Mouse (Mus musculus): Measurements from ENCODE around the gene Eefsec. TPM values are rescaled to one million over a fixed set of nuclear protein-coding genes. Genes with fewer than 3 reads are reported as not detected.

The Eefsec gene
- polyA plus RNA-seq (2012; ENCODE audit: insufficient read depth, insufficient read length, missing spikeins), result 8.5 and 10.0 TPM in 2 replicates

GRCm38 (mm10) chr6:88446063-88447002, at the start of gene Eefsec:
Gene Eefsec (minus strand): TSS chr6:88446539.
- peak within 1 kb of the TSS; percentile 88 for H3K4me3 ChIP-seq (ENCODE audit: insufficient read depth, low read length)
- TF ChIP-seq CTCF (IDR thresholded peaks at IDR 0.05; ENCODE audit: low read depth, low read length) (no peak), POLR2A (IDR thresholded peaks at IDR 0.05; ENCODE audit: borderline replicate concordance, low read depth, low read length) (no peak)
- no peak within 1 kb of the TSS for H3K27ac ChIP-seq (ENCODE audit: insufficient read depth, low read depth, low read length)
- H3K4me1 ChIP-seq (ENCODE audit: control insufficient read depth, insufficient read depth, low read length), result peaks cover 9% of the 10 kb centered on the region

- TF ChIP-seq POLR2A (IDR thresholded peaks at IDR 0.05; ENCODE audit: borderline replicate concordance, low read depth, low read length) (no peak), CTCF (IDR thresholded peaks at IDR 0.05; ENCODE audit: low read depth, low read length) (no peak)
- H3K27ac ChIP-seq (ENCODE audit: insufficient read depth, low read depth, low read length), result no peak overlapping the region
- no peaks in the 10 kb centered on the region for H3K4me1 ChIP-seq (ENCODE audit: control insufficient read depth, insufficient read depth, low read length)
- no peak overlapping the region for H3K4me3 ChIP-seq (ENCODE audit: insufficient read depth, low read length)
These were observed 47.4 kb upstream of the Eefsec start for GRCm38 (mm10) chr6:88493712-88494111.

- Histone ChIP-seq H3K4me3 (ENCODE audit: insufficient read depth, low read length) (no peak overlapping the region), H3K4me1 (ENCODE audit: control insufficient read depth, insufficient read depth, low read length) (no peaks in the 10 kb centered on the region), H3K27ac (ENCODE audit: insufficient read depth, low read depth, low read length) (no peak overlapping the region)
- no peak for TF ChIP-seq POLR2A (IDR thresholded peaks at IDR 0.05; ENCODE audit: borderline replicate concordance, low read depth, low read length)
- no peak for TF ChIP-seq CTCF (IDR thresholded peaks at IDR 0.05; ENCODE audit: low read depth, low read length)
These were observed 44.5 kb upstream of the Eefsec start for GRCm38 (mm10) chr6:88490629-88491354.

GRCm38 (mm10) chr6:88489834-88490233, 43.5 kb upstream of the Eefsec start:
- no peak overlapping the region for H3K4me3 ChIP-seq (ENCODE audit: insufficient read depth, low read length)
- no peak overlapping the region for H3K27ac ChIP-seq (ENCODE audit: insufficient read depth, low read depth, low read length)
- TF ChIP-seq POLR2A (IDR thresholded peaks at IDR 0.05; ENCODE audit: borderline replicate concordance, low read depth, low read length), result no peak
- no peak for TF ChIP-seq CTCF (IDR thresholded peaks at IDR 0.05; ENCODE audit: low read depth, low read length)
- no peaks in the 10 kb centered on the region for H3K4me1 ChIP-seq (ENCODE audit: control insufficient read depth, insufficient read depth, low read length)

GRCm38 (mm10) chr6:88489026-88489425, 42.7 kb upstream of the Eefsec start:
- no peak overlapping the region for H3K27ac ChIP-seq (ENCODE audit: insufficient read depth, low read depth, low read length)
- TF ChIP-seq CTCF (IDR thresholded peaks at IDR 0.05; ENCODE audit: low read depth, low read length) (no peak), POLR2A (IDR thresholded peaks at IDR 0.05; ENCODE audit: borderline replicate concordance, low read depth, low read length) (no peak)
- no peak overlapping the region for H3K4me3 ChIP-seq (ENCODE audit: insufficient read depth, low read length)
- no peaks in the 10 kb centered on the region for H3K4me1 ChIP-seq (ENCODE audit: control insufficient read depth, insufficient read depth, low read length)

- no peak overlapping the region for H3K27ac ChIP-seq (ENCODE audit: insufficient read depth, low read depth, low read length)
- TF ChIP-seq POLR2A (IDR thresholded peaks at IDR 0.05; ENCODE audit: borderline replicate concordance, low read depth, low read length) (no peak), CTCF (IDR thresholded peaks at IDR 0.05; ENCODE audit: low read depth, low read length) (peak; percentile 18; the same call in 1 of the 2 replicates)
- H3K4me1 ChIP-seq (ENCODE audit: control insufficient read depth, insufficient read depth, low read length), result peaks cover 6% of the 10 kb centered on the region
- no peak overlapping the region for H3K4me3 ChIP-seq (ENCODE audit: insufficient read depth, low read length)
These were observed 40.6 kb upstream of the Eefsec start for GRCm38 (mm10) chr6:88486893-88487292.

- Histone ChIP-seq H3K4me1 (ENCODE audit: control insufficient read depth, insufficient read depth, low read length) (peaks cover 6% of the 10 kb centered on the region), H3K27ac (ENCODE audit: insufficient read depth, low read depth, low read length) (no peak overlapping the region), H3K4me3 (ENCODE audit: insufficient read depth, low read length) (no peak overlapping the region)
- TF ChIP-seq POLR2A (IDR thresholded peaks at IDR 0.05; ENCODE audit: borderline replicate concordance, low read depth, low read length) (no peak), CTCF (IDR thresholded peaks at IDR 0.05; ENCODE audit: low read depth, low read length) (no peak)
These were observed 39.0 kb upstream of the Eefsec start for GRCm38 (mm10) chr6:88485378-88485777.

- Histone ChIP-seq H3K4me3 (ENCODE audit: insufficient read depth, low read length) (no peak overlapping the region), H3K4me1 (ENCODE audit: control insufficient read depth, insufficient read depth, low read length) (peaks cover 6% of the 10 kb centered on the region), H3K27ac (ENCODE audit: insufficient read depth, low read depth, low read length) (no peak overlapping the region)
- TF ChIP-seq POLR2A (IDR thresholded peaks at IDR 0.05; ENCODE audit: borderline replicate concordance, low read depth, low read length) (no peak), CTCF (IDR thresholded peaks at IDR 0.05; ENCODE audit: low read depth, low read length) (no peak)
These were observed 37.6 kb upstream of the Eefsec start for GRCm38 (mm10) chr6:88483913-88484312.

- Histone ChIP-seq H3K27ac (ENCODE audit: insufficient read depth, low read depth, low read length) (no peak overlapping the region), H3K4me1 (ENCODE audit: control insufficient read depth, insufficient read depth, low read length) (peaks cover 6% of the 10 kb centered on the region), H3K4me3 (ENCODE audit: insufficient read depth, low read length) (no peak overlapping the region)
- TF ChIP-seq CTCF (IDR thresholded peaks at IDR 0.05; ENCODE audit: low read depth, low read length), result no peak
- no peak for TF ChIP-seq POLR2A (IDR thresholded peaks at IDR 0.05; ENCODE audit: borderline replicate concordance, low read depth, low read length)
These were observed 36.8 kb upstream of the Eefsec start for GRCm38 (mm10) chr6:88483111-88483510.

All from bone marrow macrophage, adult 2 months (primary cell).